Mouse (Mus musculus) heart, adult 8-10 months (tissue): Measurements from ENCODE around the gene Chd3. TPM values are rescaled to one million over a fixed set of nuclear protein-coding genes. Genes with fewer than 3 reads are reported as not detected.
"Not testable (repeated sequence)": the region's sequence is repeated elsewhere in the genome, so short reads cannot be mapped to it uniquely, and the experiment has no call there.

ENCODE experiments used
- DNase-seq: peaks from one replicate; pipeline ENCODE4 v3.0.0; 2022; ENCODE audit warnings: low spot score
- total RNA-seq, 4 experiments: library from RNA; stranded (reverse); gene quantifications; 2 replicates each; pipeline ENCODE4 v1.2.4; 2022

Gene Chd3
- total RNA-seq, 4 experiments from 2014 or later, result 16.7 to 20.4 (median 18.3) TPM

GRCm38 (mm10) chr11:69406867-69407723, 37.9 kb upstream of the Chd3 start:
- DNase-seq, result no peak

DNA sequence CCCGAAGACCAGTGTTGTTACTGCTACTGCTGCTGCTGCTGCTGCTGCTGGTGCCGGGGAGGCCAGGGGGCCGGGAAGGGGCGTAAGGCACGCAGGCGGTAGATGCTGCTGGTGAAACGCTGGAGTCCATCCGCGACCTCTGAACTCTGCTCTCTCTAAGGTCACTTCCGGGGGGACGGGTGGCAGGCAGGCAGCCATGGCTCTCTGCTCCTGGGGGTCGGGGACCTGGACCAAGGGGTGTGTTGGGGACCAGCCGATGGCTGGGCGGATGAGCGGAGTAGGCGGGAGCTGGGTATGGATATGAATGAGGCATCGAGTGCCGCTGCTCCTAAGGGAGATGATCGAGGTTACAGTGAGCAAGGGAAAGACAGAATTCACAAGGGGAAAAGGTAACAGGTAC, 37.1 kb upstream of the Chd3 start:
- DNase-seq, result no peak

DNA sequence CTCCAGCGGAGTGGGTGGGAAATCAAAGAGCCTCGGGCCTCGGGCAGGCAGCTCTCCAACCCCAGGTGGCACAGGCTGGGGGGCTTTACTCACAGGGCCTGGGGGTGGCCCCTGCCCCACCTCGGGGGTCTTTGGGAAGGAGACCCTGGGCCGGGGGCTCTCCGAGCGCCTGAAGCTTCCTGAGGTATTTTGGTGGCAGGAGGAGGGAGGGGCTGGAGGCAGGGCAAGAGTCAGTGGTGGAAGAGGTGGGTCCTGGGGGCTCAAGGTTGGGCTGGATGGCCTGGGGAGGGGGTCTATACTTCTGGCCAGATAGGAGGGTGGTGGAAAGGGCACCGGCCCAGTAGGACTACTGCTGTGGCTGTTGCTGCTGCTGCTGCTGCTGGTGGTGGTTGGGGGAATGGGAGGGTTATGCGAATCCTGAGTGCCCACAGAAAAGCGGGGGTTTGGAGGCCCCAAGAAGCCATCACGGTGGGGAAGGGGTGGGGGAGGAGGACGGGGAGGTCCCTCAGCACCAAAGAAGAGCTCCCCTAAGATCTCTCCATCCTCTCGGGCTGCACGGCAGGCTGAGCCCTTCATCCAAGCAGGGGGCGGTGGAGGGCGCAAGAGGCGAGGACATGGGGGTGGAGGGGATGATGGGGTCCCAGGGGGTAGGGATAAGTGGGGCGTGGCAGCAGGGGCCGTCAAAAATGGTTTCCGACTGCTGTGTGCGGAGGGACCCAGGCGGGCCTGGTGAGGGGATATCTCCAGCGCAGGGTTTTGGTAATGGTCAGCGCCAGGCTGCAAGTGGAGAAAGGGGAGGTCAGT, 36.4 kb upstream of the Chd3 start:
- no peak for DNase-seq

DNA sequence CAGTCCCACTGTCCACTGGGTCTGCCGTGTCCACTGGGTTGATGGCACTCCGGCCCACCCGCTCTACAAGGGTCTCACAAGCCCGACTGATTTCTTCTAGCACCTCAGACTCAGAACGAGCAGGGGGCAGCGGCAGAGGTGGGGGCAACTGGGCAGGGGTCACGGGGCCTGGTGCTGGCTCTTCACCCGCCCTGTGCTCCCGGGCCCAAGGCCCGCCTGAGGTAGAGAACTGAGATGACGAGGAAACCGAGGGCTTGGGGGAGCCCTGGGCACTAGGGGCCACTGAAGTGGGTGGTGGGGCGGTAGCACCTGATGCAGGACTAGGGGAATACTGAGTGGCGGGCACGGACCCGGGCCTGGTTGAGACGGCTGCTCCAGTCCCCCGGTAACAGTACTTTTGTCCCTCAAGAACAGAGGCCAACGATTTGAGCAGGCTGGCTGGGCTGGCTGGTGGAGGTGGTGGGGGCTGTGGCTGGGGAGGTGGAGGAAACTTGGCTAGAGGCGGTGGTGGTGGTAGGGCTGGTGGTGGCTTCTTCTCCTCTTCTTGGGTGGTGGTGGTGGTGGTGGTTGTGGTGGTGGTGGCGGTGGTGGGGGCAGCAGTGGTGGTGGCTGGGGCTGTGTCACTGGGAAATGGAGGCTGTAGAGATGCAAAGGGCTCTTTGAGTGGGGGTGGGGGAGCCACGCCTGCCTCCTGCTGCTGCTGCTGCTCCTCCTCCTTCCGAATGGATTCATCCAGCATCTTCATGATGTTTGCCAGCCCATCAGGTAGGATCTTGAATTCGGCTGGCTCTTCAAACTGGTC, 35.6 kb upstream of the Chd3 start:
- DNase-seq, result no peak

DNA sequence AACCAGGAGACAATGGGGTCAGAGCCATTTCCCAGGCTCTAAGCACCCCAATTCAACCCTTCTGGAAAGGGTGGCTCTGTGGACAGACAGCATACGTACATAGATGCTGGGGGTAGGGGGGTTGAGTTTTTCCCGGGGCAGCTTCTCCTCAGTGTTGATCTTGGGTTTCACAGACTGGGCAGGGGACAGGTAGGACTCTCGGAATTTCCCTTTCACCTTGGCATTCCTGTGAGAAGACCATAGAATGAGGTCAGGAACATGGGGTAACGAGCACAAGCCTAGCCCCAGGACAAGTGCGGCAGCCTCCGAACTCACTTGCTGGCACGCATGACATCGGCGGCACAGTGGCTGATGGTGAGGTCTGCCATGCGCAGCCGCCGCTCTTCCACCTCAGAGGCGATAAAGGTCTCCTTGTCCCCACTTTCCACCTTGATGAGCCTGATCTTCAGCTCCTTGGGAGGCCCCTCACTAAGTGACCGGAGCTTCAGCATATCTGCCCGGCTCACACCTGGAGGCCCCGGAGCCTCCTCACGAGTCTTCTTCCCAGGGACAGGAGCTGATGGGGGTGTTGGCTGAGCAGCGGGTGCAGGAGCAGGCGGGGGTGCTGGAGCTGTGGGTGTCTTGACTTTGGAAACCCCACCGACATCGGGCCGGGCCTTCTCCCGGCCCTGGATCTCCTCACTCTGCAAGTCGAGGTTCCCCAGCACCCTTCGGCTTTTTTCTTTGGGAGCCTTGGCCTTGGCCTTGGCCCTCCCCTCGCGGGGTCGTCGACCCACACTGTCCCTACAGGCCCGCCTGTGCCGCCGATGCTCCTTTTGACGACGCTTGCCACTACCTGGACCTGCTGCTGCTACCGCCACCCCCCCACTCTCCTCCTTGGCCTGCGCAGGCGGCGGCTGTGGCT, 34.7 kb upstream of the Chd3 start:
- no peak for DNase-seq

GRCm38 (mm10) chr11:69401987-69402386, 32.8 kb upstream of the Chd3 start:
- DNase-seq, result no peak

DNA sequence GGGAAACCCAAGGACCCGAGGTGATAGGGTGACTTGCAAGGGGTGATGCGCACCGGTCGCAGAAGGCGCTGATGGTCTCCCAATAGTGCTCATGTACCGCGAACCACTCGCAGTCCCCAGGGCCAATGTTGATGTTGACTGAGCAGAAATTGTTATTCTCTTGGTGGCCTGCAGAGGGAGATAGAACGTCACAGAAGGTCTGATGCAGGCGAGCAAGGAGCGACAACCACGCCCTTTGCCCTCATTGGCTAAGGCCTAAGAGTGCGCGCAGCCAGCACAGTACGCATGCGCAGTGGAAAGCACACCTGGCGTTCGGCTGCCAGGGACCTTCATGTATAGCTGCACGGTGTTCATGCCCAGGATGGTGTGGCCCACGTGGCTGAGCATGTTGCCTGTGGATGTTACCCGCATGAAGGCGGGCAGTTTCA, 32.0 kb upstream of the Chd3 start:
- DNase-seq, result peak; percentile 87

DNA sequence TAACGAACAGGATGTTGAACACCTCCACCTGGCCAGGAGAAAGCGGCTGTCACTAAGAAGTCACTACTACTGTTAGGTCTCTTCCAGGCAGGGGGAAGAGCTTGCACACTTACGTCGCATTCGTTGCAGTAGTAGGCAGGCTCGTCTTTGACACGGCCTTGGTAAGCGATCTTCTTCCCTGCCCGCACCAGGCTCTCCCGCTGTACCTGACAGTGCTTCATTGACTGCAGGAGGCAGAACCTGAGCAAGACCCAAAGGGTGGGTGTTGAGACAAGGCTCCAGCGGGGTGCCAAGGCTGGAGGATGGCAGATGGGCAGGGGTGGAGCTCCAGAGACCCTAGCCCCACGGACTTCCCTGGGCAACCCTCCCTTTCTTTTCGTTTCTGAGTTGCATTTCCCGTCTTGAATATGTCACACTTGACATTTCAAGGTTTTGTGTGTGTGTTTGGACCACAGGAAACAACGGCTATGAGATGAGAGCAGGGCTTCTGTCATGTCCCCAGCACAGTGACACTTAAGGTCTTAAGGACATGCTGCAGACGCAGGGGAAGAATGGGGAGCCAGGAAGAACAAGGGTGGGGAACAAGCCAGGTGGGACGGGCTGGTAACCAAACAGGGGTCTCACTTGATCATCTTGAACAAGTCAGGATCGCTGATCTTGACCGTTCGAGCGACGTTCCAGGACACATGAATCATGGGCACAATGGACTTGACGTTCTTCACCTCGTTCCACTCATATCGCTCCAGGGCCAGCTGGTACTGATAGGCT, 31.1 kb upstream of the Chd3 start:
- DNase-seq, result no peak

DNA sequence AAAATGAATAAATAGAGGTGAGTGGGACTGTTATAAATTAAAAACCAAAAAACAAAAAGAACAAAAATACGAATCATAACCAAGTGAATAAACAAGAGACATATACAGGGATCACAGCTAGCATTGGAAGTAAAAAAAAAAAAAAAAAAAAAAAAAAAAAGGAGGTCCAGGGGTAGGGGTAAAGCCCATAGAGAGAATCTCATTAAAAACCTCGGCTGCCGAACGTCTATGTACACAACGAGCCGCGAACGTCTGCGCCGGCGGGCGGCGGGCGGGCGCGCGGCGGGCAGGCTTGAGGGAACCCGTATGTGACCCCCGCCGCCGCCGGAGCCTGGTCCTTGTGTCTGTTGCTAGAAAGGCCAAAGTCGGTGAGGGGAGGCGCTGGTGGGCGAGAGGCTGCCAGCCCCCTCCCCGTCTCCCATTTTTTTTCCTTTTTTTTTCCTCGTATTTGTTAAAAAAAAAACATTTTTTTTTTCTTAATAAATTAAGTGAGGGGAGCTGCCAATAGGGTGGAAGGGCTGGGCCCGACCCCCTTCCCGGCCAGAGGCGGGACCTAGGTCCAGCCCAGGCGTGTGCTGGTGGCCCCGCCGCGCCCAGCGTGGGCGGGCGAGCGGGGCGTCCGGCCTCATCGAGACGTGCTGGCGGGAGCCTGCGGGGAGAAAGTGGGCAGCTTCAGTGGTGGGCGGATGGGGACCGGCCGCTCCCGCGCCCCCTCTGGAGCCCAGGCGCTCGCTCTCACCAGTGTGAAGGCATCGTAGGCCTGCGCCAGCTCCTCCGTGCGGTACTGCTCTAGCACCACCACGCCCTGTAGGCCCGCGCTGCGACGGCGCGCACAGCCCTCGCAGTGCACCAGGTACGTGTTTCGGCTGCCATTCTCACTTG, 30.2 kb upstream of the Chd3 start:
- no peak for DNase-seq

DNA sequence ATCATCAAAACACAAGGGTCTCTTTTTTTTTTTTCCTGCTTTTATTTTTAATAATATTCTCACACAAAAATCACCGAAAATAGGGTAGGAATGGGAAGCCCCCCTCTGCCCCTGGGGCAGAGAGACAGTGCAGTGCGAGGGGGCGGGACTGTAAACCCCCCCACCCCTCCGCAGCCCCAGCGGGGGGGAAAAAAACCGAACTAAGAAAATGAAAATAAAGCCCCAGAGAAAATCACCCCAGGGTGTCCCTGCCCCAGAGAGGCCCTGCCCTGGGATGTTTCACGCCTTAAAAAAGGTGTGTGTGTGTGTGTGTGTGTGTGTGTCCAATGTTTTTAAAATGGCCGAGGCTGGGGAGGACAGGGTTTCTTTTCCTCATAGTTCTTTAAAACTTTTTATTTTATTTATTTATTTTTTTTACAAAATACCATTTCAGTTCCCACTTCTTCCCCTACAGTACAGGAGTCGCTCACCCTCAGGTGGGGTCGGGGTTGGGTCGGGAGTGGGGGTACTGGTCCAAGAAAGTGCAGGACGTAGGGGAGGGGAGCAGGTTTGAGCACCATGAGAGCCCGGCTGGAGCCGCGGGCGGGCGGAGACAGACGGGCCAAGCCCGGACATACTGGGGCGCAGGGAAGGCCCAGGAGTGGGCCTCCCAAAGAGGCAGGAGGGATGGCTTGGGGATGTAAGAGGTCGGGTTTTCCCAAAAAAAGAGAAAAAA, 29.4 kb upstream of the Chd3 start:
- no peak for DNase-seq

DNA sequence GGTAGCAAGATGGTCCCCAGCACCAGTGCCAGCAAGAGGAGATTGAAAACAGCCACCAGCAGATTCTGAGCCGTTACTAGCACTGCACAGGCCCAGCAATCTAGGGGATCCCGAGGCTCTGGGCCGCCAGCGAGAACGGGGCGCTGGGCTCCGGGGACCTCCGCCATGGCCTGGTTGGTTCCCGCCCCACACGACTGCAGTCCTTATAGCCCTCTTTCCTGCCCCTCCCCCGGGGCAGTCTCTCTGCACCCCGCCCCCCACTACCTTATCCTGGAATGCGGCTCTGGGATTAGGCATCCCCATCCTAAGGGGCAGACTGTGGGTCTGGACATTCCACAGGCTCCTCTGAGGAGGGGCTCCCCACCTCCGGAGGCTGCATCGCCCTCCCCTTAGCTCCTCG, 28.9 kb upstream of the Chd3 start, which contains the start of gene Tmem88:
Gene Tmem88 (minus strand): TSS at position 176 of the 400 bp plus-strand sequence.
- no peak for DNase-seq

GRCm38 (mm10) chr11:69397581-69398057, 28.4 kb upstream of the Chd3 start:
- no peak for DNase-seq

DNA sequence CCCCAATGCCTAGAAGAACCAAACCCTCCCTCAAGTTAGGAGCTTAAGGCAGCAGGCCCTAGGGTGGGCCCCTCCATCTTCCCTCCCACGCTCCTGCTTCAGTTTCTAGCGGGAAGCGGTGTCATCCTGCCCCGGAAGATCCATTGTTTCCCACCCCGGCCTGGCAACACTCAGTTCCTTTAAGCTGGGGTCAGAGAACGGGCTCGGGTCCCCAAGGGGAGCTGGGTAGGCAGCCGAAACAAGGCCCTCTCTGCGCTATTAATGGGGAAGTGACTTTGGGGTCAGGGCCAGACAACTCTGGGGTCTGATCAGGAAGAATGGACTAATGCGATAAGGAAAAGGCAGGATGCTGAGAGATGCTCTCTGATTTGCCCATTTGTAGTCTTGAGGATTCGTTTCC, 27.6 kb upstream of the Chd3 start:
- DNase-seq, result peak; percentile 88

- peak; percentile 98 for DNase-seq
These were observed 26.6 kb upstream of the Chd3 start for GRCm38 (mm10) chr11:69395634-69396373.

- DNase-seq, result peak; percentile 95
These were observed 26.0 kb upstream of the Chd3 start, which contains the start of the genes Naa38 and Cyb5d1 for GRCm38 (mm10) chr11:69395235-69395633. Gene Naa38 (plus strand): TSS chr11:69395487. Gene Cyb5d1 (minus strand): TSS chr11:69395631.

GRCm38 (mm10) chr11:69394591-69395167, 25.5 kb upstream of the Chd3 start:
- not testable (repeated sequence) for DNase-seq
